Mouse (Mus musculus) G1E-ER4 (cell line): ENCODE measurements around the gene Pcare. TPM values are rescaled to one million over a fixed set of nuclear protein-coding genes. Genes with fewer than 3 reads are reported as not detected.

Source experiments
- GATA1 ChIP-seq: IDR thresholded peaks from one replicate; pipeline ENCODE4 v1.8.0; 2012; ENCODE audit warnings: low read length, inconsistent platforms
- polyA plus RNA-seq: library from polyadenylated mRNA; stranded (reverse); fragments of >175 nt; gene quantifications from 2 replicates; pipeline ENCODE4 v1.2.3, GENCODE M21; 2012

Pcare gene
- polyA plus RNA-seq, 1 experiment, result not detected

GRCm38 (mm10) chr17:71696396-71696795 is 56.3 kb downstream of the Pcare start:
- TF ChIP-seq GATA1, result no peak

GRCm38 (mm10) chr17:71695716-71696315 is 56.9 kb downstream of the Pcare start:
- TF ChIP-seq GATA1, result no peak

GRCm38 (mm10) chr17:71695151-71695550 is 57.5 kb downstream of the Pcare start:
- TF ChIP-seq GATA1, result no peak

- TF ChIP-seq GATA1, result no peak
Observed at GRCm38 (mm10) chr17:71693780-71694179, 58.9 kb downstream of the Pcare start.

Other genes starting within 250 kb of the Pcare start
- 1.6 and 9.4 TPM in 2 replicates for gene Ndc80, start 226.0 kb downstream of the Pcare start, polyA plus RNA-seq
- gene Spdya, start 200.8 kb downstream of the Pcare start, polyA plus RNA-seq, result not detected in 2 replicates
- gene Wdr43, start 137.0 kb downstream of the Pcare start, polyA plus RNA-seq, result 53.5 and 58.7 TPM in 2 replicates
- not detected in 2 replicates for gene Togaram2, start 79.6 kb downstream of the Pcare start, polyA plus RNA-seq
- gene Clip4, start 15.6 kb upstream of the Pcare start, polyA plus RNA-seq, result not detected in 2 replicates